9 mouse cellular contexts compared by ENCODE assay signal in the genomic region with DNA sequence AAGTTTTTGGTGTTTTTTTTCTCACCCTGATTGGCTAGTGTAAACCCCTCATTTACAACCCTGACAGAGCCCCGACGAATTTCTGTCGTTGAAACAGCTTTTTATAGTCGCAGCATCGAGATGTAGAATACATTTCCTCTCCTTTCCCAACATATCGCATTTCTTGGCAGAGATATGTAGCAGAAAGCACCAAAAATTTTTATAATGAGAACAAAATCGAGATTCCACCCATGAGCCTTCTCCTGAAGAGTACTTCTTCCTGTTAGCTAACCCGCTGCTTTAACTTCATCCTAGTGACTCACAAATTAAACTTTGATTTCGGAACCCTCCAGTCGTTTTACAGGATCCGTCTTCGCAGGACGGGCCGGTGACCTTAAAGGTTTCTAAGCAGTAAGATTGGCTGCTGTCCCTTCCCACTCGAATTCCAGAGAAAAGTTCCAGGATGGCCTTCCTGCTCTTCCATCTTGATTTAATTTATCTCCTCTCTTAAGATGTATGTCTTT. TPM values are rescaled to one million over a fixed set of nuclear protein-coding genes. Genes with fewer than 3 reads are reported as not detected.
DNase-seq lines count a peak whose midpoint lies in the region; ATAC-seq and TF ChIP-seq lines count a peak whose summit lies in the region.
"Had no signal": no experiment of that assay in that cellular context is flagged by ENCODE, and none has a peak within 500 bp of the region (broad histone marks: within the 10 kb centered on the region; RNA-seq: fewer than 3 reads in every experiment).

No protein-coding gene starts in this region.

- DNase-seq in layer of hippocampus, adult 2 months (ENCODE audit: low spot score in 2 of 2): no peak
- no peak for DNase-seq in layer of hippocampus, postnatal 25 days (ENCODE audit: extremely low spot score in 1 of 2, low spot score in 1 of 2)
- no peak for DNase-seq in liver, embryonic 13.5 days
- DNase-seq in ovary, adult 18-20 months (ENCODE audit: low spot score): no peak

- H3K4me2 ChIP-seq in liver, embryonic 13.5 days: peak overlapping the region; percentile 60

- TF ChIP-seq CTCF in layer of hippocampus, adult 2 months (conservative IDR thresholded peaks at IDR 0.05): no peak
- TF ChIP-seq CTCF in cortical plate, adult 2 months (IDR thresholded peaks at IDR 0.05; ENCODE audit: extremely low read depth, insufficient read depth, low read length): no peak

- peak overlapping the region; percentile 63 for H3K9ac ChIP-seq in liver, embryonic 13.5 days
- H3K9ac ChIP-seq: neural tube, embryonic 12.5 days had no signal

- H3K9me3 ChIP-seq in erythroblast, embryonic 14.5 days (ENCODE audit: control insufficient read depth, low read length): no peaks in the 10 kb centered on the region
- no peaks in the 10 kb centered on the region for H3K9me3 ChIP-seq in liver, embryonic 13.5 days (replicated peaks)
- H3K9me3 ChIP-seq: neural tube, embryonic 12.5 days had no signal

- H3K36me3 ChIP-seq in erythroblast, embryonic 14.5 days (ENCODE audit: control insufficient read depth): peaks cover 2% of the 10 kb centered on the region
- no peaks in the 10 kb centered on the region for H3K36me3 ChIP-seq in liver, embryonic 13.5 days
- H3K36me3 ChIP-seq: neural tube, embryonic 12.5 days had no signal

- no peak for TF ChIP-seq POLR2A in cortical plate, adult 2 months (IDR thresholded peaks at IDR 0.05; ENCODE audit: extremely low read depth, insufficient read depth, low read length)

- H3K27me3 ChIP-seq in erythroblast, embryonic 14.5 days (ENCODE audit: control insufficient read depth): 0 out of 2 replicates have a peak, but pooled peaks cover 2% of the 10 kb centered on the region
- no peaks in the 10 kb centered on the region for H3K27me3 ChIP-seq in liver, embryonic 13.5 days
- H3K27me3 ChIP-seq: neural tube, embryonic 12.5 days had no signal

- WGBS in liver, embryonic 13.5 days (ENCODE audit: insufficient replicate concordance): 80% methylated on average over 15 of the region's 15 CpGs

- H3K4me1 ChIP-seq in erythroblast, embryonic 14.5 days (ENCODE audit: control insufficient read depth): peaks cover 63% of the 10 kb centered on the region
- H3K4me1 ChIP-seq in cortical plate, adult 2 months (ENCODE audit: control insufficient read depth, insufficient read depth, low read length): peaks cover 15% of the 10 kb centered on the region
- H3K4me1 ChIP-seq in liver, embryonic 13.5 days (replicated peaks): peaks cover 72% of the 10 kb centered on the region

- ATAC-seq in erythroblast, adult 5-6 weeks (replicated peaks; ENCODE audit: low FRiP score, poor library complexity, severe bottlenecking): no peak
- no peak for ATAC-seq in liver, embryonic 13.5 days (ENCODE audit: low read depth)
- no peak for ATAC-seq in granulocyte monocyte progenitor cell, adult 5-6 weeks (replicated peaks; ENCODE audit: poor library complexity, severe bottlenecking)

- peak overlapping the region; percentile 92 for H3K27ac ChIP-seq in layer of hippocampus, adult 2 months
- peak overlapping the region; percentile 9; the same call in 1 of the 2 replicates for H3K27ac ChIP-seq in cortical plate, adult 2 months (ENCODE audit: insufficient read depth, low read length)
- H3K27ac ChIP-seq in liver, embryonic 13.5 days: peak overlapping the region; percentile 91
- H3K27ac ChIP-seq: neural tube, embryonic 12.5 days had no signal

- H3K4me3 ChIP-seq in erythroblast, embryonic 14.5 days (replicated peaks): peak overlapping the region; percentile 46
- H3K4me3 ChIP-seq in layer of hippocampus, adult 2 months: peak overlapping the region; percentile 5; the same call in 1 of the 2 replicates
- no peak overlapping the region for H3K4me3 ChIP-seq in cortical plate, adult 2 months (ENCODE audit: insufficient read depth, low read length)
- H3K4me3 ChIP-seq in liver, embryonic 13.5 days (replicated peaks): peak overlapping the region; percentile 27; the same call in 1 of the 2 replicates
- H3K4me3 ChIP-seq: neural tube, embryonic 12.5 days had no signal

RNA-seq across cellular contexts. Expression of a gene that starts 29.8 kb away (rescaled TPM):
- 0.36 and 0.93 TPM in 2 replicates for polyA plus RNA-seq in erythroblast, embryonic 14.5 days (2012)
- total RNA-seq in erythroblast, adult 5-6 weeks (2015; ENCODE audit: low replicate concordance): 1.9 TPM in 1 of 2 replicates, not detected in the other
- 14.2 TPM in 1 of 2 replicates, not detected in the other for total RNA-seq in erythroblast, adult 5-6 weeks (2017; ENCODE audit: low replicate concordance)
- 10 to 100 TPM; 25.2 to 25.8 TPM for total RNA-seq in layer of hippocampus, adult 2 months (2021)
- total RNA-seq in layer of hippocampus, postnatal 25 days (2021): 10 to 100 TPM; 18.9 to 21.1 TPM
- not detected in 2 replicates for polyA plus RNA-seq in cortical plate, adult 2 months (2012; rRNA removed)
- 0.32 and 0.86 TPM in 2 replicates for polyA plus RNA-seq in liver, embryonic 13.5 days (2015; fragmentation: Nextera tagmentation; extraction: Ambion mirVana)
- 4.6 TPM in 1 of 2 replicates, not detected in the other for total RNA-seq in granulocyte monocyte progenitor cell, adult 5-6 weeks (2014; fragmentation: Nextera tagmentation)
- 3.8 TPM in 1 of 2 replicates, not detected in the other for total RNA-seq in granulocyte monocyte progenitor cell, adult 5-6 weeks (2017)

RNA-seq across cellular contexts. Expression of a gene that starts 36.0 kb away (rescaled TPM):
- polyA plus RNA-seq in erythroblast, embryonic 14.5 days (2012): 1.0 and 1.2 TPM in 2 replicates
- total RNA-seq in erythroblast, adult 5-6 weeks (2015; ENCODE audit: low replicate concordance): 4.0 and 4.6 TPM in 2 replicates
- total RNA-seq in erythroblast, adult 5-6 weeks (2017; ENCODE audit: low replicate concordance): 9.1 and 10.4 TPM in 2 replicates
- 10 to 100 TPM; 62.3 to 66.3 TPM for total RNA-seq in layer of hippocampus, adult 2 months (2021)
- total RNA-seq in layer of hippocampus, postnatal 25 days (2021): 10 to 100 TPM; 60.1 to 63.6 TPM
- polyA plus RNA-seq in cortical plate, adult 2 months (2012; rRNA removed): 42.9 and 43.1 TPM in 2 replicates
- polyA plus RNA-seq in liver, embryonic 13.5 days (2015; fragmentation: Nextera tagmentation; extraction: Ambion mirVana): 8.4 and 12.7 TPM in 2 replicates
- total RNA-seq in granulocyte monocyte progenitor cell, adult 5-6 weeks (2014; fragmentation: Nextera tagmentation): 4.4 and 4.6 TPM in 2 replicates
- total RNA-seq in granulocyte monocyte progenitor cell, adult 5-6 weeks (2017): 4.4 and 9.3 TPM in 2 replicates

Comparison
In these comparisons a context has a peak if more than half of its experiments do, and no peak if none do; other contexts are left out.
1. H3K27ac ChIP-seq: peak in every context shown above with its lines; median percentile 92 in layer of hippocampus, adult 2 months; 91 in liver, embryonic 13.5 days; 9 in cortical plate, adult 2 months.
2. RNA of a gene that starts 36.0 kb away (total RNA-seq): 62.3 to 66.3 TPM in layer of hippocampus, adult 2 months and 60.1 to 63.6 TPM in layer of hippocampus, postnatal 25 days; 4.0 to 10.4 TPM in erythroblast, adult 5-6 weeks and 4.4 to 9.3 TPM in granulocyte monocyte progenitor cell, adult 5-6 weeks; every median in the first group is over 4 times any median in the second.